Mouse (Mus musculus): Measurements from ENCODE around the gene Armc2. TPM values are rescaled to one million over a fixed set of nuclear protein-coding genes. Genes with fewer than 3 reads are reported as not detected.
A peak's percentile ranks its signal among the peaks of the same experiment; 100 is the strongest.

Armc2 gene
- 1.2 TPM in 1 of 2 replicates, not detected in the other for total RNA-seq (2015)
- not detected in 2 replicates for total RNA-seq (2017)

GRCm38 (mm10) chr10:42018016-42018949, at the start of gene Armc2:
TSS of gene Armc2 (minus strand) at chr10:42018442.
- peak; percentile 95 for ATAC-seq (ENCODE audit: poor library complexity, severe bottlenecking)

GRCm38 (mm10) chr10:42064446-42064845, 46.2 kb upstream of the Armc2 start:
- ATAC-seq (ENCODE audit: poor library complexity, severe bottlenecking), result no peak

GRCm38 (mm10) chr10:42059522-42059921, 41.3 kb upstream of the Armc2 start:
- ATAC-seq (ENCODE audit: poor library complexity, severe bottlenecking), result no peak

GRCm38 (mm10) chr10:42057746-42058145, 39.5 kb upstream of the Armc2 start:
- ATAC-seq (ENCODE audit: poor library complexity, severe bottlenecking), result peak; percentile 31

GRCm38 (mm10) chr10:42057231-42057601, 39.0 kb upstream of the Armc2 start:
- ATAC-seq (ENCODE audit: poor library complexity, severe bottlenecking), result peak; percentile 83

- no peak for ATAC-seq (ENCODE audit: poor library complexity, severe bottlenecking)
Measured at GRCm38 (mm10) chr10:42056486-42057230, 38.4 kb upstream of the Armc2 start.

GRCm38 (mm10) chr10:42055224-42056165, 37.3 kb upstream of the Armc2 start:
- ATAC-seq (ENCODE audit: poor library complexity, severe bottlenecking), result peak; percentile 91

- ATAC-seq (ENCODE audit: poor library complexity, severe bottlenecking), result no peak
Measured at GRCm38 (mm10) chr10:42051069-42051468, 32.8 kb upstream of the Armc2 start.

GRCm38 (mm10) chr10:42048648-42049047, 30.4 kb upstream of the Armc2 start:
- ATAC-seq (ENCODE audit: poor library complexity, severe bottlenecking), result no peak

- ATAC-seq (ENCODE audit: poor library complexity, severe bottlenecking), result no peak
Measured at GRCm38 (mm10) chr10:42044574-42044973, 26.3 kb upstream of the Armc2 start.

GRCm38 (mm10) chr10:42043307-42043706, 25.1 kb upstream of the Armc2 start:
- ATAC-seq (ENCODE audit: poor library complexity, severe bottlenecking), result no peak

- no peak for ATAC-seq (ENCODE audit: poor library complexity, severe bottlenecking)
Measured at GRCm38 (mm10) chr10:42042881-42043280, 24.6 kb upstream of the Armc2 start.

- ATAC-seq (ENCODE audit: poor library complexity, severe bottlenecking), result no peak
Measured at GRCm38 (mm10) chr10:42042087-42042486, 23.8 kb upstream of the Armc2 start.

GRCm38 (mm10) chr10:42038571-42038970, 20.3 kb upstream of the Armc2 start:
- no peak for ATAC-seq (ENCODE audit: poor library complexity, severe bottlenecking)

GRCm38 (mm10) chr10:42037301-42037870, 19.1 kb upstream of the Armc2 start:
- no peak for ATAC-seq (ENCODE audit: poor library complexity, severe bottlenecking)

GRCm38 (mm10) chr10:42036846-42037245, 18.6 kb upstream of the Armc2 start:
- ATAC-seq (ENCODE audit: poor library complexity, severe bottlenecking), result no peak

GRCm38 (mm10) chr10:42033571-42033970, 15.3 kb upstream of the Armc2 start:
- ATAC-seq (ENCODE audit: poor library complexity, severe bottlenecking), result no peak

- ATAC-seq (ENCODE audit: poor library complexity, severe bottlenecking), result peak; percentile 98
Measured at GRCm38 (mm10) chr10:42031021-42031420, 12.8 kb upstream of the Armc2 start.

- no peak for ATAC-seq (ENCODE audit: poor library complexity, severe bottlenecking)
Measured at GRCm38 (mm10) chr10:42029502-42029901, 11.3 kb upstream of the Armc2 start.

- ATAC-seq (ENCODE audit: poor library complexity, severe bottlenecking), result no peak
Measured at GRCm38 (mm10) chr10:42027337-42027736, 9.1 kb upstream of the Armc2 start.

Data from megakaryocyte, adult 5-6 weeks (primary cell).